Mouse (Mus musculus): ENCODE measurements at regions not wholly inside any gene's neighbourhood (a gene's known extent, or its start where the extent isn't known, plus 50 kb on each side); places are given as distances from the start of the nearest gene placed in this dataset.

DNA sequence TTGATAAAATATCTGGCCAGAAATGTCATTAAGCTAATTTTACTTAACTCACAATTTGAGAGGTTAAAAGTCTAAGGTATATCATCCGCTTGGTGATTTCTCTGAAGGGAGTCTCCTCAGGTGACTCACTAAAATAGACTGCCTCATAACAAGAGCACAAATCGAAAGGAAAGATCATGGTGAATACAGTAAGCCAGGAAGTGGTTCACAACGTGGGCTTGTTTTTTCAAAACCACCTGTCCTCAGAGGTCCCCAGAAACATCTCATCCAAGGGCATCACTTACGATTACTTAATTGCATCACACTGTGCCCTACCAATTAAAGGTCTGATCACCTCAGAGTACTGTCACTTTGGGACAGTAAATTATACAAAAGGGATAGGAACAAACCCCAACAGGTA, 1009.0 kb upstream of the Cited2 start:
- in situ Hi-C loops (cut with MboI, MseI), result loop anchor here in 1 of 2 experiments (10.0 kb wide), 1 partner anchor 1281 kb away; no protein-coding TSS in a partner anchor

DNA sequence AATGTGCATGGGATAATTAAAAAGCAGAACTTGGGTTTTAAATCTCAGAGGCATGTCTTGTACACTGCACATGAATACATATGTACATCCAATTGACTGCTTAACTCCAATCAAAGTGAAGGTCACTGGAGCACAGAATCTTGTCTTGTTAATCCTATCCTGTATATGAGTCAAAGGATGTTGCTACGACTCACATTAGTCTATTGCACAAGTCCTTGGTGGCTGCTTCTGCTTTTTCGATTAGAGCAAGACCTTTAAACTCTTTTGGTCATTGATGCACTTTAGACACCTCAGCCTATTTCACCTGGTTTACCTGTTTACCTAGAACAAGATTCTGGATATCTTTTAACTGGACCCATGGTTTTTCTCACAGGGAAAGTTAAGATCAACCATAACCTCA, 1008.5 kb upstream of the Cited2 start:
- in situ Hi-C loops (cut with MboI, MseI), result loop anchor here in 1 of 2 experiments (10.0 kb wide), 1 partner anchor 1280 kb away; no protein-coding TSS in a partner anchor

DNA sequence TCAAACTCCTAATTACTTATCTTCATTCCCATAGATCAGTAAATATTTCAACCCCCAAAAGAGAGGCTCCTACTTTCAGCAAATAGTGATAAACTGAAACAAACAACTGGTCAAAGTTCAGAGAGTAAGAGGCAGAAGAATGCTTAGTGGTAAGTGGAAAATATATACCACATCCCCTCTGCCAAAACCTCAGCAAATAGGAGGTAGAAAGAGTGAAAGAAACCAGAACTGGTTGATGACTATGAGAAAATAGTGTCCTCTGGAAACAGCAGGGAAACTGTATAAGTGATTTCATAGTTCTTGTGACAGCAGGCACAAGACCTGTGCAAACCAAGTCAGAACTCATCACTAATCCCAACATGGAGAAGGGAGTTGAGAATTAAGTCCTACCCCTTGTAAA, 980.8 kb upstream of the Cited2 start:
- in situ Hi-C loops (cut with MboI, MseI), result no loop called here

DNA sequence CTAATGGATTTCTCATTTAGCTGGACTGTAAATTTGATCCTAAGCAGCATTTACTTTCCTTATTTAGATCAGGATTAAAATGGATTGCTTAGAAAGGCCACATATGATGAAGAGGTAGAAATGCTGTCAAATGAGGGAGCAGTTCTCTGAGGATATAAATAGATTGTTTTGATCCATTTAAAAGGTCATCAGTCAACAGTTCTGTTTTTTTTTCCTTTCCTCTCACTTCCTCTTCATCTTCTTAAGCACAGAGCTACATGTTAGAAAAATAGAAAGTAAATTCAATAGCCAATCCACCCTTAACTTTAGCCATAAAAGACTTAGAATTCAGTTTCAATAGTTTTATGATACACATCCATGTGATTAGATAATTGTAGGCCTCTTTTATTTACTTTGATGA, 971.5 kb upstream of the Cited2 start:
- in situ Hi-C loops (cut with MboI, MseI), result loop anchor here in 1 of 2 experiments (10.0 kb wide), 1 partner anchor 1387 kb away; no protein-coding TSS in a partner anchor

DNA sequence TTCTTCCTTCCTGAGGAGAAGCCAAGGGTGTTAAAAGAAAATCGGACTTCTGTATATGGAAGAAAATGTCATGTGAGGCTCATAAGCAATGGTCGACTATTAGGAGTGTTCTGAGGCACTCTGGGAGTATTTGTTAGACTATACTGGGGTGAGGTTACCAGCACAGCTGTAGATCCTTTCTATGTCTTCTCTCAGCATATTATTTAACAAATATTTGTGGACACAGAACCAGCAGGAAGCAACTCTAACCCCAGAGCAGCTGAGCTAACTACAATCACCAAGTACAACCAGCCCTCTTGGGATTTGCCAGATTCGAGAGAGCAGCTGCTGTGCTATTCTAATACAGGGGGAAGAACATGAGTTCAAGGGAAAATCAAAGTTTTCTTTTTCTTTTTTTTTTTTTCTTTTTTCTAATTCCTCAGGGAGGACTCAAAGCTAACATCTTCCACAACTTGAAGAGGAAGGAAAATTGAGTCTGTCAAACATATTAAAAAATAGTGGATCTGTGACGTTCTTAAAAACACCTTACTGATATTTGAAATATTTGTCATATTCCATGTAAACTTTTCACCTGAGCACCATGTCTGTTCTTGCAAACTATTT, 933.3 kb upstream of the Cited2 start:
- in situ Hi-C loops (cut with MboI, MseI), result no loop called here

DNA sequence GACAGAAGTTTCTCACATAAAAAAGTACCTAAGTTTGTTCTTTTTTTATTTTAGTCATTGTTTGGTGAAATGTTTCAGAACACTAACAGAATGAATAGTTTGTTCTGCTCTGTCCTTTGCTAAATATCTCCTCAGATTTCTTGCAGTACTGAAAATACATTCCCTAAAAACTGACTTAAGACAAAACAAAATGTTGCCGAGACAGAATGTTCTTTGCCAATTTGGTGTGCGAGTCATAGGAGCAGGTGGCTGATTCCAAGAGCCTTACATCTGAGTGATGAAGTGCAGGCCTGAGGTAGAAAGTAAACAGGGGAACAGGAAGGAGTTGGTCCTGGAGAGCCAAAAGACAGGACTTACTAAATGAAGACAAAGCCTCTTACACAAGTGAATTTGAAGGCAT, 919.0 kb upstream of the Cited2 start:
- in situ Hi-C loops (cut with MboI, MseI), result no loop called here

DNA sequence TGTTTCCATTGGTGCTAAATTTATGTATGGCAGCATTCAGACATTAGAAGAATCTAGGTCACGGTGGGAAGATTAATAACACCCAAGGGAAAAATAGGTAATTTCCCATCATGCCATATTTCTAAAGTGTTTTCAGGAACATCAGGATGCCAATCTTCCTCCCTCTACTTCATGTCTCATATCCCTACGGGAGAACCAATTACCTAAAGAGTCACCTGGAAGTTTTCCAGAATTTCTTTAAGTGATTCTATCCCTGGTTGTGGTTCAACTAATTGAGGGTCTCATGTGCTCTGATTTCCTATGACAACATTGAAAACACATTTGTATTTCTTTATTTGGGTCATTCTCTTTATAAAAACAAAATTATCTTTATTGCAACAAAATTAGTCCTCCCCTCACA, 912.3 kb upstream of the Cited2 start:
- in situ Hi-C loops (cut with MboI, MseI), result no loop called here

DNA sequence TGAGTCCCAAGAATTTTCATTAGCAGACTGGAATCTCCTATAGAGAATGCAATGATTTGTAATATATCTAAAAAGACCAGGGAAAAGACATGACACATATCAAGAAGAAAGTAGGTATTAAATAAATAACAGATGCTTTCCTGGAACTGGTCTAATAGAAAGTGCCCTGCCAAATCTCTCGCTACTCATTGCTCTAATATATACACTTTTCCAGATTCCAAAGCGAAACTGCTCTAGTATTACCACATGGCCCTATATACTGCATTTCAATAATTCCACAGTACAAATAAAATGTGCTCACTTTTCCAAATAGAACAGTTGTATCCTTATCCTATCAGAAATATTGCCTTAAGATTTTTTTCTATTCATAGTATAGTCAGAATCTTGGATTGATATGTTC, 909.0 kb upstream of the Cited2 start:
- in situ Hi-C loops (cut with MboI, MseI), result no loop called here

DNA sequence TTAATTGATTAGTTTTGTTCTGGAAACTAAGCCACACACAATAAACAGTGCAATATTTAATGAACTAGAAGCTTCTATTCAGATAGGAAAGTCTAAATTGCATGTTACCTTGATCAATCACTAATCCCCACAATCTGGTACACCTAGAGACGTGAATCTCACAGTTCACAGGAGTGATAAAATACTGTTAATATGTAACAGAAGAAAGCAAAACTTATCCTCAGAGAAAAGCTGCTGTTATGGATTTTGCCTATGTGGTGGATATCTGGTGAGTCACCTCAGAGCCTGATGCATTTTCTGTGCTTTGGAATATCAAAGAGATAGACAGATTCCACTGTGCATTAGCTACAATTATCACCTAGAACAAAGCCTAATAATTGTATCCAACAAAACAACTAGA, 861.5 kb upstream of the Cited2 start:
- in situ Hi-C loops (cut with MboI, MseI), result no loop called here

DNA sequence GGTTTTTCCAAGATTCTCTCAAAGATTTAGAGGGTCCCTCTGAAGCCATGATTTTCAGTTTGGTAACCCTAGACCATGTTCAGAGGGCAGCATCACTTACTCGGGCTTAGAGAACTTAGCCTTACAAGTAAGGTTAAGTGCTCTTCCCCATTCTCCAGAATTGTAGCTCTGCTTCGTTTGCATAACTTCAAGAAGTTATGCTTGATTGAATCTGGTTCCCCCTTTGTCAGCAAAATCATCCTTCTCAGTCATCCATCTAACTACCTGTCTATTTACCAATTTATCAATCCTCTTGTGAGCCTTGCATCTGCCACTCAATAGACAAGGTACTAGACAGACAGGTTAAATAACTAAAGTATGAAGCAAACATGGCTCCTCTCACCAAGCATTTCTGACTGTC, 856.1 kb upstream of the Cited2 start:
- in situ Hi-C loops (cut with MboI, MseI), result no loop called here

DNA sequence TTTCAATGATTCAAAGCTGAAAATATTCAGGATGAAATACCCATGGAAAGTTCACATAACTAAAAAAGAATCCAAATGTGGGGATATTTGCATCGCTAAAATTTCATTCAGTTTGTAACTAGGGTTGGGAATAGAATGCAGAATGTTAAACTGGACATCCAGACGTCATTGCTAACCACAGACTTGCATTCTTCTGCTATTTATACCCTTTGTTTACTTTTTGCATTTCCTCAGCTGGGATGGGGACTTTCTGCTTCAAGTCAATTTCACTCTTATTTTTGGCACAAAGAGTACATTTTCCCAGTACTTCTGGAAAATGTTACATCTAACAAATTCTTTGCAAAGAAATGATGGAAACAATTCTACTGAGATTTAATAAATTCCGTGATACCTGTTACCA, 848.9 kb upstream of the Cited2 start:
- in situ Hi-C loops (cut with MboI, MseI), result no loop called here

DNA sequence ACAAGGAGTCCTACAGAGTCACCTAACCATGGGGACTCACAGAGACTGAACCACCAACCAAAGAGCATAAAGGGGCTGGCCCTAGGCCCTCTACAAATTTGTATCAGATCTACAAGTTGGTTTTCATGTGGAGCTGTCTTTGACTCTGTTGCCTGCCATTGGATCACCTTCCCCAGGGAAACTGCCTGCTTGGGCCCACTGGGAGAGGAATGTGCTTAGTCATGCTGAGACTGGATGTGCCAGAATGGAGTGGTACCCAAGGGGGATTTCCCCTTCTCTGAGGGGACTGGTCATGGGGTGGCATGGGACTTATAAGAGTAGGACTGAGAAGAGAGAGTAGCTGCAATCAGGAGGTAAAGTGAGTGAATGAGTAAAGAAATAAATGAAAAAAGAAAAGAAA, 844.8 kb upstream of the Cited2 start:
- in situ Hi-C loops (cut with MboI, MseI), result no loop called here

DNA sequence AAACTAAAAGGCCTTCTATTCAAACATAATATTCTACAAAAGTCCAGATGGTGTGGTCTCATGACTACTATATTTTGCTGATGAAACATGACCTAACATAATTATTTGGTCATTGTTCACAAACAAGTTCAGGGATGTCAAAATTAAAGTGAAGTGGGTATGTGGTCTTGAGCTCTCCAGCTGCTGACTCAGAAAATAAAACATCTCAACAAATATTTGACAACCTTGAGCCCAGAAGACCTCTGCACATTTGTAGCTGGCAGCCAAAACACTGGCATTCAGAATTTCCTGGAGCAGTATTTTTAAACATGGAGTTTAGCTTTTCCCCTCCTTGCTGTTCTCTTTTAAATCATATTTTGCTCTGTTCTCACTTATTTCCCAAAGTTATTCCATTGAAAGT, 829.7 kb upstream of the Cited2 start:
- in situ Hi-C loops (cut with MboI, MseI), result no loop called here

DNA sequence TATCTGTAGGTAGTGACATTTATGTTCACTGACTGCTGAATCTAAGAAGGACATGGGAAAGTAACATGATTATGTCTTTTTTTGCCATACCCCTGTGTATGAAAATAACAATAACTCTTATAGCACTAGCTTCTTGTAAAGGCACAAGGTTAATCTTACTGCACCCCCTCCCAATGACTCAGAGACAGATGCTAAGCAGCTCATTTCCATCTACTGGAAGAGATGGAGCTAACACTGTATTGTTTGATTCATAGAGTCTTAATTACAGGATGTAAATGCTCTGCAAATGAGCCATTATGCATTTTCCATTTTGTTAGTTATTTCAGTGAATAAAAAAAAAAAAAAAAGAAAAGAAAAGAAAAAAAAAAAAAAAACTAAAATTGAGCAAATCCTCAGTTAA, 827.7 kb upstream of the Cited2 start:
- in situ Hi-C loops (cut with MboI, MseI), result no loop called here

DNA sequence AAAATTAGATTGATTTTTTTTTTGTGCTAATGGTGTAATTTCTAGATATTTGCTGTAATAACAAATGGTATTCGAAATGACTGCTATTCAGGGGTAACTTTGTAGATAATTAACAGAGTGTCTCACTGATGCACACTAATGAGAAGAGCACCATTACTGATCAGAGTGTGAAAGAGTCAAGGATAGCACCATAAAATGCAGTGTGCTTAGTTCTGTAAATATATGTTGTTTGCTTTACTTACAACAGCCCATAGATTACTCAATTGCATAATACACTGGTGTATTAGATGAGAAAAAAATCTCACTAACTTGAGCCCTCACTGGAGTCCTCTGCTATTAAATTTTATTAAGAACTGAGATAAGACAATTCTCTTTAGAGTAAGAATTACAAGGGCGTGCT, 800.1 kb upstream of the Cited2 start:
- in situ Hi-C loops (cut with MboI, MseI), result no loop called here

DNA sequence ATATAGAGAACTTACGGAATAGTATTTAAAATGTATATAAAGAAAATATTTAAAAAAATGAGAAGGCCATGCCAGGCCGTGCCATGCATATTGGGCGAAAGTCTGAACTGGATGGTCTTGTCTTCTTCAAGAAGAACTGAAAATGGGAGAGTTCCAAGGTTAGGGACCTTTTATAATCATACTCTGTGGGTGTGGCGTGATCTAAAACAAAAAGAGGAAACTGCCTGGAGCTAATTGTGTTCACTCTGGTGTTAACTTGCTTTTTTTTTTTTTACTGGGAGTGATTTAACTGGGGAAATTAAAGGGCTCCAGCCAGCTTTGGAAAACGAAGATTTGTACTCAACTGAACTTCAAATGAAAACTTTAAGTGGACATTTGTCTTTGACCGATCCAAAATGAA, 799.2 kb upstream of the Cited2 start:
- in situ Hi-C loops (cut with MboI, MseI), result no loop called here

DNA sequence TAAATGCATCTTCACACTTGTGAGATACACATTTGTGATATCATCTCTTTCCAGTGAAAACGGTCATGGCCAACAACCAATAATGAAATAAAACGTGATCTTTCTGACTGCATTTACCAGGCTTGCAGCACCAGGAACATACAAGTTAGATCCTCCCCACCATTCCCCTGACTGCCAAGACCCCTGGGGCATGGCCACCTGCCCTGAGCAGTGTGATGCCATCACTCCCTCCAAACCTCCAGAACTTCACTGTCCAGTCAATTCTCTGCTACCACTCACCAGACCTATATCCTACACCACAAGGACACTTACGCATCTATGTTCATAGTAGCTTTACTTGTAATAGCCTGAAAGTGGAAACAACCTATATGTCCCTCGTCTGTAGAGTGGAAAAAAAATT, 785.3 kb upstream of the Cited2 start:
- in situ Hi-C loops (cut with MboI, MseI), result loop anchor here in 1 of 2 experiments (10.0 kb wide), 1 partner anchor 1493 kb away; no protein-coding TSS in a partner anchor

DNA sequence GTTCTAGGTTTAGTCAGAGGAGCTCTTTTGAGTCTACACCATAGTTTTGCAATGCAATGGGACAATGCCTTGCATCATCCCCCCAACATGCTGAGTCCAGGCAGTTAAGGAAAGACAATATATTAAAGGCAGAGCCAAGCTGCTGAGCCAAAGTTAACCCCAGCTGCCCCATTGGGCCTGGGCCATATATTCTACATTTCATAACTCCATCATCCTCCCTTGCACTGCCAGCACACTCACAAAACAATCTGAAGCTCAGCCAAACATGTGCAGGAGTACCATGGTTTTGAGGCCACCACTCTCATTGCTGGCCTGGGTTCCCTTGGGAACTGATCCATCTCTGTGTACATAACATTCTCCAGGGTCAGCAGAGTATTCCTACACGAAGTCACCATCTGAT, 771.4 kb upstream of the Cited2 start:
- in situ Hi-C loops (cut with MboI, MseI), result no loop called here

DNA sequence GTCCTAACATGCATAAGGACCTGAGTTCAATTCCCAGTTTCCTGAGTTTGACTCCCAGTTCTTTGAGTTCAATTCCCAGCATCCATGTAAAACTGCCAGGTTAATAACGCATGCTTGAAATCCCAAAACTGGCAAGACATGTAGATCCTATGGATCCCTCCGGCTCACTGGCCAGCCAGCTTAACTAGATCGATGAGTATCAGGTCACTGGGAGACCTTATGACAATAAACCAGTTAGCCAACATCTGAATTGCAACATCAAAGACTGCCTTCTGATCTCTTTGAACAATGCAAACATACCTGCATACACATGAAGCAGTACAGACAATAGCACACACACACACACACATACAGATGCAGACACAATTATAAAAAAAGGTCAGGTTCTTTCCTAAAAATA, 762.0 kb upstream of the Cited2 start:
- in situ Hi-C loops (cut with MboI, MseI), result no loop called here

DNA sequence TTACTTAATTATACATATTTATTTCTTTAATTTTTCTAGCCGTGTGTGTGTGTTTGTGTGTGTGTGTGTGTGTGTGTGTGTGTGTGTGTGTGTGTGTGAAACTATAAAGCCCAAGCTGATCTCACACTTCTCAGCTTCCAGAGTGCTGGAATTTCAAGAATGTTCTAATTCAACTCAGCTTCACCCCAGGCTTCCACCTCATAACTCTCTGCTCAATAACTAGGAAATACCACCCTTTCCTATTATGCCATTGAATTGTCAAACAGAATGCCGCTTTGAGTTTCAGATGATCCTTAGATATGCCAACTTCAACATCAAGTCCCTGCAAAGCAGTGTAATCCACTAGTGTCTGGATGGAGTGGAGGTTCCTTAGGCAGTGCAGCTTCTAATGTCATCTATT, 760.6 kb upstream of the Cited2 start:
- in situ Hi-C loops (cut with MboI, MseI), result no loop called here

DNA sequence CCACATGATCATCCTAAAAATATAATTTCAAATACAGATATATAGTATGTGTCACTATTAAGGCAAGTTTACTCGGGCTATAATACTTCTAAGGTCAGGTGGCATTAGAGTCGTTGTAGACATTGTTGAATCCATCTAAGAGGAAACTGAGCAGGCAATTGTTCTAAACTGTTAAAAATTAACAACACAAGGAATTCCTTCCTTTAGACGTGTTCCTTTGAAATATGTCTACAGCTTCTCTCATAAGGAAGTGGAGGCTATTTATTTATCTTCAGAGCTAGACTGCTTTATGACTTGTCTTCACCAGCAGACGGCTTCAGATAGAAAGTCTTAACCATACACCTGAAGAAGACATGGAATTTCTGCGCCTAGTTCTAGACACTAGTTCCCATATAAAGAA, 744.2 kb upstream of the Cited2 start:
- in situ Hi-C loops (cut with MboI, MseI), result no loop called here

DNA sequence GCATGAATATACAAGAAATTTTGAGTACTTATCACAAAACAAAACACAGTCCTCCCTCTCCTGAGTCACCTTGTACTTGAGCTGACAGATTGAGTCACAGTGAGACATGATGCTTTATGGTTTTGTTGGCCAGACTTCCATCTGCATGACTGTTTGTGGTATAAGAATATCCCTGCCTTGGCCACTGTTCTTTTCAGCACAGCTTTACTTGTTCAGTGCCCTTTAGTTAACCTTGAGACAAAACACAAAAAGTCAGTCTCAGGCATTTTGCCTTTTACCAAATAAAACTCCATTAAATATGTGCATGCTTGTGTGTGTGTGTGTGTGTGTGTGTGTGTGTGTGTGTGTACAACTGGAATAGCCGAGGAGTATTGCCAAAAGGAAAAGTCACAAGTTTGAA, 732.8 kb upstream of the Cited2 start:
- in situ Hi-C loops (cut with MboI, MseI), result loop anchor here in 1 of 2 experiments (5.0 kb wide), 1 partner anchor 732 kb away; the partner anchor contains the start of gene Cited2

DNA sequence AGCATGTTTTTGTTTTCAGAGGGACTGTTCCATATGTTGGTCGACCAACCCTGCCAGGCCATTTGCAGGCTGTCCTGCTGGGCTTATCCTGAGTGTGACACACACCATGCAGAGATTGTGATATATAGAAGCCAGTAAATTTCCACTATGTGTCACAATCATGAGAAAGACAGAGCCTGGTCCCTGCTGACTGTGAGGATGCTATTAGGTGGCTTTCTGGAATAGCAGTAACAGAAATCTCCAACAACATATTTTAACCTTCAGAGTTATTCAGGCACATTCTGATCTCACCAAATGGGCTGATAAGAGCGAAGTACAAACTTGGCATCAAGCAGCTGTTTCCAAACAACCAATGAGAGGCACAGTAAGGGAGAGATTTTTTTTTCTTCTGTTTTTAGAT, 729.2 kb upstream of the Cited2 start:
- in situ Hi-C loops (cut with MboI, MseI), result loop anchor here in 1 of 2 experiments (5.0 kb wide), 1 partner anchor 729 kb away; the partner anchor contains the start of gene Cited2

DNA sequence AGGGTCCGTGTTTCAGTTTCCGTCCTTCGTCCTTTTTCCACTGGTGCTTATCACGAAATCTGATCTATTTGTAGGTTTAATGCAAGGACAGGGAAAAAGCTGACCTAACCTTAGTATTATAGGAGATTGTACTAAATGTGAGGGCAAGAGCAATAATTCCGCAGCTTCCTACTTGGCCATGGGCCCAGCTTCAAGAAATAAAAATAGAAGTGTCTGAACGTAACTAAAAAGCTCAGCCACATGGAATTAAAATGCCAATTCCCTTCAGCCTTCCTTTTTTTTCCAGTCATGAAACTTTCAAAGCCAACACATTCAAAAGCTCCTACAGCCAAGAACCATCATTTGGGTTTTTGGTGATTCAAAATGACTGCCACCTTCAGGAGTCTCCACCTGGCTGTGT, 728.5 kb upstream of the Cited2 start:
- in situ Hi-C loops (cut with MboI, MseI), result loop anchor here in 1 of 2 experiments (5.0 kb wide), 1 partner anchor 728 kb away; the partner anchor contains the start of gene Cited2

All from T-helper 17 cell (primary cell).